In the genomic region with DNA sequence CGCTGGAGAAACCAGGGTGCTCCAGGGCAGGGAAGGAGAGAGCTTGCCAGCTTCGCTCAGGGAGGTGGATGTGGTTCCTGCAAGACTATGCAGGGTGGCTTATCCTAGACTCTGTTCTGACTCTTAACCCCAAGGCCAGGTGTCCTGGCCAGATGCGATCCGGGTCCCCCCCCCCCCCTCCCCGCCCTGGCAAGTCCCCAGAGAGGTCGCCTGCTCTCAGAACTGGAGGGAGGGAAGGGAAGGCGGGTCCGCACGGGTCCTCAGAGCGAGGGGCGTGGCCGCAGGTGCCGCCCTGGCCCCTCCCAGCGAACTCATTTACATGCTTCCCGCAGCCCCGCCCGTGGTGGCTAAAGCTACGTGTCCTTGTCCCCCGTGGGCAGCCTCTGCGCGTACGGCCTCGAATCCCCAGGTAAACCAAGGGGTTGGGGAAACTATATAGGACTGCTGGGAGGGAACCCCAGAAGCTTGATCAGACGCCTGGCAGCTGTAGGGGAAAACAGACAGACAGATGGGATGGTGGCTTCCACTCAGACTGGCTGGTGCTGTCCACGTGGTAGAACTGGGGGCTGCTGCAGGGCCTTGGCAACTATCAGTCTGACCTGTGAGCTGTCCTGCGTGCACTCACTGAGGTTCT, we compare ENCODE assay signal across 8 mouse cellular contexts. TPM values are rescaled to one million over a fixed set of nuclear protein-coding genes. Genes with fewer than 3 reads are reported as not detected.
A peak's percentile ranks its signal among the peaks of the same experiment; 100 is the strongest.
DNase-seq lines count a peak whose midpoint lies in the region; ATAC-seq and TF ChIP-seq lines count a peak whose summit lies in the region.

A gene (plus strand): TSS at position 337 of the 634 bp plus-strand sequence.

- H3K27me3 ChIP-seq in ES-Bruce4 (ENCODE audit: control insufficient read depth, insufficient read depth, low read length, poor library complexity, severe bottlenecking) = no peaks in the 10 kb centered on the region
- no peaks in the 10 kb centered on the region for H3K27me3 ChIP-seq in forebrain, embryonic 16.5 days (replicated peaks; ENCODE audit: control insufficient read depth, insufficient read depth, low read length)

- H3K4me3 ChIP-seq in ES-Bruce4 (ENCODE audit: low read depth, low read length) = peak within 1 kb of the TSS; percentile 45
- no peak within 1 kb of the TSS; the same call in 1 of the 2 replicates for H3K4me3 ChIP-seq in forebrain, embryonic 16.5 days (replicated peaks; ENCODE audit: low read length)
- H3K4me3 ChIP-seq in lung, adult 2 months (replicated peaks; ENCODE audit: extremely low read depth, low read depth, low read length) = peak within 1 kb of the TSS; percentile 46

- H3K9ac ChIP-seq in ES-Bruce4 (ENCODE audit: low read depth, poor library complexity, severe bottlenecking) = no peak within 1 kb of the TSS
- no peak within 1 kb of the TSS for H3K9ac ChIP-seq in forebrain, embryonic 16.5 days (replicated peaks; ENCODE audit: low read depth, low read length)

- TF ChIP-seq CTCF in ES-Bruce4 (IDR thresholded peaks at IDR 0.05; ENCODE audit: low read depth, low read length) = no peak
- no peak for TF ChIP-seq CTCF in lung, adult 2 months (IDR thresholded peaks at IDR 0.05; ENCODE audit: insufficient read depth, low read length)

- 6% methylated on average over 24 of the region's 26 CpGs for WGBS in forebrain, embryonic 16.5 days
- WGBS in lung, adult 2 months = 5% methylated on average over 25 of the region's 26 CpGs

- H3K4me2 ChIP-seq in forebrain, embryonic 16.5 days (ENCODE audit: low read length) = peak within 1 kb of the TSS; percentile 42

- intact Hi-C loops in left cerebral cortex, postnatal 14 days (cut with DNase I) = no loop called here

- TF ChIP-seq POLR2A in ES-Bruce4 (IDR thresholded peaks at IDR 0.05; ENCODE audit: insufficient read depth, low read length) = no peak
- TF ChIP-seq POLR2A in lung, adult 2 months (IDR thresholded peaks at IDR 0.05; ENCODE audit: borderline replicate concordance, extremely low read depth, low read depth, low read length) = no peak

- H3K27ac ChIP-seq in ES-Bruce4 (ENCODE audit: insufficient read depth, low read length) = no peak within 1 kb of the TSS
- H3K27ac ChIP-seq in forebrain, embryonic 16.5 days (ENCODE audit: low read length) = no peak within 1 kb of the TSS

- TF ChIP-seq EP300 in ES-Bruce4 (IDR thresholded peaks at IDR 0.05; ENCODE audit: insufficient read depth, low read depth, low read length) = 0 out of 2 replicates have a peak, but pooled peaks have one; percentile 7

- H3K36me3 ChIP-seq in ES-Bruce4 (ENCODE audit: control insufficient read depth, insufficient read depth, low read length, poor library complexity, severe bottlenecking) = peaks cover 12% of the 10 kb centered on the region
- H3K36me3 ChIP-seq in forebrain, embryonic 16.5 days (ENCODE audit: control insufficient read depth, insufficient read depth) = peaks cover 3% of the 10 kb centered on the region; the same call in 1 of the 2 replicates

- ATAC-seq in forebrain, embryonic 16.5 days = peak; percentile 30; the same call in 1 of the 2 replicates
- ATAC-seq in neutrophil, adult 5-6 weeks (ENCODE audit: extremely low read depth, insufficient number of reproducible peaks, low FRiP score, poor library complexity, severe bottlenecking) = peak; percentile 42

- peaks cover 4% of the 10 kb centered on the region for H3K4me1 ChIP-seq in ES-Bruce4 (ENCODE audit: control insufficient read depth, insufficient read depth, low read length)
- H3K4me1 ChIP-seq in forebrain, embryonic 16.5 days (replicated peaks; ENCODE audit: control insufficient read depth, insufficient read depth, low read length) = peaks cover 5% of the 10 kb centered on the region
- H3K4me1 ChIP-seq in lung, adult 2 months (ENCODE audit: control insufficient read depth, insufficient read depth, low read length) = no peaks in the 10 kb centered on the region

- H3K9me3 ChIP-seq in ES-Bruce4 (replicated peaks; ENCODE audit: control insufficient read depth, insufficient read depth, low read length, poor library complexity, severe bottlenecking) = no peaks in the 10 kb centered on the region
- no peaks in the 10 kb centered on the region for H3K9me3 ChIP-seq in forebrain, embryonic 16.5 days (ENCODE audit: control insufficient read depth, low read length)

- peak; percentile 70 for DNase-seq in adrenal gland, postnatal 25 days
- peak; percentile 80 for DNase-seq in kidney, adult 18-20 months
- peak; percentile 66 for DNase-seq in lung, adult 2 months
- DNase-seq in layer of hippocampus, adult 18-20 months (ENCODE audit: low spot score in 2 of 2) = no peak
- no peak for DNase-seq in left cerebral cortex, postnatal 14 days (ENCODE audit: low spot score in 2 of 2)

RNA-seq across cellular contexts. Expression of the gene that starts here (rescaled TPM):
- 3.0 and 3.1 TPM in 2 replicates for polyA plus RNA-seq in ES-Bruce4 (2011; ENCODE audit: insufficient read depth, insufficient read length, low read depth, missing spikeins)
- 0.61 and 0.62 TPM in 2 replicates for total RNA-seq in adrenal gland, postnatal 25 days (2021)
- polyA plus RNA-seq in forebrain, embryonic 16.5 days (2015; fragmentation: Nextera tagmentation; extraction: Ambion mirVana) = 0.05 and 0.09 TPM in 2 replicates
- 1.1 and 1.6 TPM in 2 replicates for polyA plus RNA-seq in lung, adult 2 months (2012; rRNA removed)
- 0.47 and 0.74 TPM in 2 replicates for total RNA-seq in neutrophil, adult 5-6 weeks (2017)
- total RNA-seq in layer of hippocampus, adult 18-20 months (2021) = under 1 TPM in 1 of 2 experiments, not detected in 1; 0.17 TPM
- under 1 TPM; 0.36 to 0.42 TPM for total RNA-seq in left cerebral cortex, postnatal 14 days (2021)

Comparison
In these comparisons a context has a peak if more than half of its experiments do, and no peak if none do; other contexts are left out.
1. Peak in DNase-seq in adrenal gland, postnatal 25 days; RNA of the gene not detected or under 1 TPM.
2. Peak in ATAC-seq and H3K4me2 ChIP-seq in forebrain, embryonic 16.5 days; RNA of the gene not detected or under 1 TPM.
3. Peak in ATAC-seq in neutrophil, adult 5-6 weeks; RNA of the gene not detected or under 1 TPM.
4. DNase-seq: peak in kidney, adult 18-20 months (single experiment) and lung, adult 2 months (single experiment); none in layer of hippocampus, adult 18-20 months (0 of 2) and left cerebral cortex, postnatal 14 days (0 of 2).